Mouse (Mus musculus) testis, postnatal 10 days (tissue): ENCODE measurements around the gene Banp.

Experiments
- DNase-seq: peaks from one replicate; pipeline ENCODE4 v3.0.0; 2021; ENCODE audit warnings: low spot score

Gene Banp

DNA sequence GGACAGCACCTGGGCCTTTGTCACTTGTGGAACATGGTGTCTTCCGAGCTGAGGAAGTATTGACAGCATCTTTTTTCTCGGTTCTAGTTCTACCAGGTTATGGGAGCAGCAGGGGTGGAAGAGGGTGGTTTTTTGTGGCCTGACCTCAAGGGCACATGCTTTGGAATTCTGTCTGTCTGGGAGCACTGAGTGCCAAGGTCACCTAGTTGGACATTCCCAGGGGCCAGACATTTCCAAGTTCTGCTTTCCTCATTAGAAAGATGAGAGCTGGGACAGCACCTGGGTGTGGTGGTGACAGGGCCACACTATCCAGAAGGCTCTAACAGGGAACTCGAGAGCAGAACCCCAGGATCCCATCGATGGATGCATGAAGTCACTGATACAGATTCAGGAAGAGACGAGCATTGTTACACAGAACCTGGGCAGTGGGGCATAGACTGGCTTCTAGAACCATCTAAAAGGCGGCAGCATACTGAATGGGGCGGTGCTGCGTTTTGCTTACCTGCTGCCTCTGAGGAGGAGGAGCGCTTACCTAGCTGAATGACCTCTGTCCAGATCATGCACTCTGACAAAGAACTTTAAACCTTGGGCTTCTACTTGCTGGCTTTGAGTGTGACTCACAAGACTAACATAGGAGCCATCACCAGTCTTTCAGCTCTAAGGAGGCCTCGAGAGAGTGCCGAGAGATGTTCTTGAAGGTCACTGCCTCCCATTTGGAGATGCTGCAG lies 31.4 kb downstream of the Banp start:
- no peak for DNase-seq

DNA sequence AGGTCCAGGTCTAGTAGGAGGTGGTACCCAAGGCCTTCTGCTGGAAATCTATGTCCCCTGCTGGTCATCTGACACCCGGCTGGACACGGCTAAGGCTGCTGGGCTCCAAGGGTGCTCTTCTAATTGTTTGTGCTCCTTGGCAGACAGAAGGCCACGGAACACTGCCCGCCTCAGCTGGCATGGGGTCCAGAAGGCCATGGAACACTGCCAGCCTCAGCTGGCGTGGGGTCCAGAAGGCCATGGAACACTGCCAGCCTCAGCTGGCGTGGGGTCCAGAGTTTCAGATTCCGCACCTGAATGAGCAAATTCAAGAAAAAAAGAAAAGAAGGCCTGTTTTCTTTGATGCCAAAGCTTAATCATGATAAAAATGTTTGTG lies 32.0 kb downstream of the Banp start:
- no peak for DNase-seq

- no peak for DNase-seq
These were observed 36.1 kb downstream of the Banp start for GRCm38 (mm10) chr8:121985673-121986072.

GRCm38 (mm10) chr8:121987892-121988291 lies 38.3 kb downstream of the Banp start:
- no peak for DNase-seq

DNA sequence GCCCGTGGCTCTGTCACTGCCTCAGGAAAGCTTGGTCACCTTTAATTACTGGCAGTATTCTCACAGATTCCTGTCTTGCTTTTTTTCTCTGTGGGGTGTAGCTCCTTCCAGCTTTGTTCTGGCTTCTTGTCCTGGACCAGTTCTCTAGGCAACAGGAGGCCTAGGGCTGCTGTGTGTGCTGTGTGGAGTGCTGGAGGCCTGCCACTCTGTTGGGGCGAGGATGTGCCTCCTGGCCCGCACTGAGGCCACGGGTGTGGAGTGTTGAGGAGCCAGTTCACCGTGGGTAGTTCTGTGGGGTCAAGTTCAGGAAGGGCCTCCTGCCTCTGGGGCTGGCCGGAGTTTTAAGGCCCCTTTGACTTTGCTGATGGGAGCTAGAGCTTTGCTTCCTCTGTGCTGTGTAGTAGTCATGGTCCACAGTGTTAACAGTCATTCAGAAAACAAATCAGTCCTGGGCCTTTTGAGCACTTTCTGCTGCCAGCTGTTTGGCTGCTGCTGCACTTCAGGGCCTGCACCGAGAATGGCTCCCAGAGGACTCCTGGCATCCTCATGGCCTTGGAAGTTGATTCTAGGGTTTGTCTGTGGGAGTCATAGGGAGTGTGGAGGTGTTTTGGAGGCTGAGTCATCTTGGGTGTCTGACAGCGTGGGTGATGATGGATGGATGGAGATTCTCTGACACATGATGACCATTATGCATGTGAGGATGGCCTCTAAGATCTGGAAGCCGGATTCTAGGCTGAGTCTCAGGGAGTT lies 41.1 kb downstream of the Banp start:
- no peak for DNase-seq

DNA sequence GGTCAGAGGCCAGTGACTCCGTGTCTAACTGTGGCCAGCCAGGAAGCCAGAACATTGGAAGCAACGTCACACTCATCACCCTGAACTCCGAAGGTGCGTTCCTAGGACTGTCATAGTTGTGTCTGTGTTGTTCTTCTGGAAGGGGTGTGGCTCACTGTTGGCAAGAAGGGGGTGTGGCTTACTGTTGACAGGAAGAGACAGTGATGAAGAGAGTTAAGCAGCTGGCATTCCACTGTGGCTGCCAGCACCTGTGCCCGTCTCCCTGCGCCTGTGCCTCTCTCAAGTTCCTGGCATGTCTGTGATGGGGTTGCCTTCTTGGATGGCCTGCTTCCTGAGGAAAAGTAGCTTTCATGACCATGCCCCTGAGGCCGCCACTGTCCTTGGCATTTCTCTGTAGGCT lies 42.1 kb downstream of the Banp start:
- DNase-seq, result no peak

DNA sequence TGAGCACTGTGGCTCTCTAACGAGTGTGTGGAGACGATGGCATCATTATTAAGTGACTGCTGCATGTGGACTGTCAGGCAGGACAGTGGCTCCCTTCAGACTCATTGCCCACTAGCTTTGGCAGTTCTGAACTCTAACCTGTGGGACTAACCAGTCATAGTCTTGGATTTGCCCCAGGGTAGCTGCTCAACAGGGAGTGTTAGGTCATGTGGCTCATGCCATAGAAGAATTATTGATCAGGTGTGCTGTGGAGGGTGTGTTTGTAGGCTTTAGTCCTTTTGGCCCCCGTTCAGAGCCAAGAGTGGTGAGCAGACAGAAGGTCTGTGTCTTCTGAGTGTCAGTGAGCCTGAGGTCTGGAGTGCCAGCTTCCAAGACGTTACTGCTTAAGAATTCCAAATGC lies 43.4 kb downstream of the Banp start:
- DNase-seq, result no peak

- DNase-seq, result no peak
These were observed 45.6 kb downstream of the Banp start for GRCm38 (mm10) chr8:121995112-121995511.

GRCm38 (mm10) chr8:121995895-121996294 lies 46.3 kb downstream of the Banp start:
- no peak for DNase-seq

DNA sequence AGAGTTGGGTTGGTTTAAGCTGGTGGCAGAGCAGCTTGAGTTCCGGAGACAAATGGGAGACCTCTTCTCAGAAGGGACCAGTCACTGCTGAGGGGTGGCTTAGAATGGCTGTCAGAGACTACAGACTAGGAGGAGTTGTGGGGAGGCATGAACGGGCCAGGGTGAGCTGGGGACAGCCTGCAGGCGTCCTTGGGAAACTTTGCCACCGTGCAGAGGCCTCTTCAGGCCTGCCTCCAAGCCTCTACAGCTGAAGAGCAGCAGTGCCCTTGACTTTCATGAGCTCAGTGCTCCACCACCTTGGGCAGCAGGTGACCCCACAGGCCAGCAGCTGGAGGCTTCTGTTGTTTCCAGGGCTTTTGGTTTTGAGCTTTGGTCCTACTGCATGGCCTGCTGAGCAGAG lies 49.1 kb downstream of the Banp start:
- no peak for DNase-seq

- no peak for DNase-seq
These were observed 49.7 kb downstream of the Banp start for GRCm38 (mm10) chr8:121999211-121999610.

- no peak for DNase-seq
These were observed 52.0 kb downstream of the Banp start for GRCm38 (mm10) chr8:122001339-122002115.

GRCm38 (mm10) chr8:122003646-122004045 lies 54.1 kb downstream of the Banp start:
- no peak for DNase-seq

DNA sequence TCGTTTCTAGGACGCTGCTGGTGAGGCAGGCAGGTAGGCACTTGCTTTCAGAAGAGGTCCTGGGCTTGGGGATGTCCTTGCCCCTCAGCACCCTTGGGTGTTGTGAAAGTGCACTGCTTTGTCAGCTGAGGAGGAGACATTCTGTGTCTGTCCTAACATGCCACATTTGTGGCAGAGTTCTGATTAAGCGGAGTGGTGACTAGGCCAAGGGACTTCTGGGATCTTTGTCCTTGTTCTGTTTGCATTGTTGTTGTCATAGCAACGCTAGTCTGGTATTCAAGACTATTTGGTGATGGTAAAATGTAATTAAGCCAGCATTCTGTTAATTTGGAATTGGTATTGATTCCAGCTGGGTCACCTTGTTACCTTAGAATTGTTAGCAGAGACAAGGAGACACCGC lies 54.6 kb downstream of the Banp start:
- DNase-seq, result no peak

GRCm38 (mm10) chr8:122005422-122006204 lies 56.1 kb downstream of the Banp start:
- no peak for DNase-seq

- no peak for DNase-seq
These were observed 57.3 kb downstream of the Banp start for GRCm38 (mm10) chr8:122006688-122007484.

DNA sequence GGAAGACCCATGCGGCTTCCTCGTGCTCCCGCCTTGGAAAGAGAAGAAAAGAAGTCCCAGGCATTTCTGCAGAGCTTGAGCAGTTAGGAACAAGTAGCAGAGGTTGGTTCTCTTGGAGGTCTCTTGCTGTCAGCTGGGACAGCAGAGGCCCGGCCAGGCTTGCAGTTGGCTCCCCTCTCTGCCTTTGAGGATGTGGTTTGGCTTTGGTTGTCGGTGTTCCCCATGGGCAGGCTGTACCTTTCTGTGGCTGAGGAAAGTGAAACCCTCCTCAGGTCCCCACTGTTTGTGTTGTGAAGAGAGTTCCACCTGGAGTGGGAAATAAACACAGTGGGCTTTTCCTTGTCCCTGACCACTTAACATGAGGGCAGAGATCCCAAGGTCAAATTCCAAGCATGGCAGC lies 58.8 kb downstream of the Banp start:
- DNase-seq, result no peak

GRCm38 (mm10) chr8:122010638-122011037 lies 61.1 kb downstream of the Banp start:
- DNase-seq, result no peak

GRCm38 (mm10) chr8:122011066-122011588 lies 61.6 kb downstream of the Banp start:
- no peak for DNase-seq

GRCm38 (mm10) chr8:122014606-122015005 lies 65.1 kb downstream of the Banp start:
- no peak for DNase-seq
